Mouse (Mus musculus) adipocyte (in vitro differentiated cells): Measurements from ENCODE around the gene Tssk4.

Experiments
- DNase-seq: peaks from one replicate; pipeline ENCODE4 v3.0.0-alpha.2; 2016; ENCODE audit warnings: low spot score

Tssk4 gene

DNA sequence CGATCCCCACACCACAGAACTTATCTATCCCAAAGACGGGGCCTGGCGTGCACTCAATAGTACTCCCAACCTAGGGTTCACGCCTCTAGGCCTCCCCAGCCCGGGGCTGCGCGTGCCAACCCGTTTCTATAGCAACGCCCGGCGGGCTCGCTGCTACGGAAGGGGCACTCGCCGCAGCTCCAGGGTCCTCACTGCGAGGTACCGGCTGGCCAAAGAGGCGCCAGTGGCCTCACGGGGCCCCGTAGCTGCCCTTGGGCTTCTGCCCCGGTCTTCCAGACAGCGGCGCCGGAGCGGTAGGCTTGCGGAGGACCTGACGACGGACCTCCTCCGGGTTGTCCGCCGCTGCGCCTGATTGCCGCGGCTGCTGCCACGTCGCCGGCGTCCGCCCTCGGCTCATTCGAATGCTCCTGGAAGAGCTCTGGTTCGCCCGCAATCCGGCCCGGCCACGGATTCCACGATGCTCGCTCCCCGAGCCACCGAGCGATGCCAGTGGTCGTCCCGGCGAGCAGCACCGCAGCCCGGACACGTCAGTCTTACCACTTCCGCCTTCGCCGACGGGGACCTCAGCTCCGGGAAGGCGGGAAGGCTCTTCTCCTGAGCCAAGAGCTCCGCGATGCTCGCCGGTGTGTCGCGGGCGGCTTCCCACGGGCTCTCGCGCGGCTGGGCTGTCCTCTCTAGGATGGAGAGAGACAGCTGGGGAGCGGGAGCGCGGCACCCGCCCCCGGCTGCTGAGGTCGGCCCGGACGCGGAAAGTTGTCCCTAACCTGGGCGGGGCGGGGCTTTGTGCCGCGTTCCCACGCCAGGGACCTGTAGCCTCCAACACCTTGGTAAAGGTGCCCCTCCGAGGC, 6.7 kb upstream of the Tssk4 start, which contains the start of gene Tm9sf1:
Tm9sf1 (minus strand) TSS at position 747 of the 848 bp plus-strand sequence.
- peak; percentile 70 for DNase-seq

DNA sequence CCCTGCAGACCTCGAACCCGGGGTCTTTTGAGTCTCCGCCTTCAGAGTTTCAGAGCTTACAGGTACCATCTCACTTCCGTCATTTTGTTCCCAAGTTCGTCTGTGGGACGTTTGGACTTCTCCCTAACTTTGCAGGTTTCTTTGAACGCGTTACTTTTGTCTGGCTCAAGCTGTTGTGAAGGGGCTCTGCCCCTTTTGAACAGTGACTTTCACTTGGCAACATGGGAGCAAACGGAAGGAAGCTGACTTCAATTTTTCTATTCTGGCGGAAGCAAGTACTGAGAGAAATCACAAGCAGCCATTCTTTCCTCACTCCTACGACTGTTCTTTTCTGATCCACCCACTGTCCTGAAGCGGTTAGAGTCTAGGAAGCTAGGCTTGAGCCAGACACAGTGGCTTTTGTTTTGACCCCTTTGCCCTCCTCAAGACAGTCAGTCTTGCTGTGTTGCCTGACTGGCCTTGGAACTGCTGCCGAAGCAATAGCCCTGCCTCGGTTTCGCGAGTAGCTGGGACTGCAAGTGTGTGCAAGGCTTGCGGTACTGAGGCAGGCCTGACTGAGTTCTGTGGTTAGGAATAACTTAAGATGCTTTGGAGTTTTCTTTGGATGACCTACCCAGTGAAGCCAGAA, 5.6 kb upstream of the Tssk4 start:
- DNase-seq = peak; percentile 12

DNA sequence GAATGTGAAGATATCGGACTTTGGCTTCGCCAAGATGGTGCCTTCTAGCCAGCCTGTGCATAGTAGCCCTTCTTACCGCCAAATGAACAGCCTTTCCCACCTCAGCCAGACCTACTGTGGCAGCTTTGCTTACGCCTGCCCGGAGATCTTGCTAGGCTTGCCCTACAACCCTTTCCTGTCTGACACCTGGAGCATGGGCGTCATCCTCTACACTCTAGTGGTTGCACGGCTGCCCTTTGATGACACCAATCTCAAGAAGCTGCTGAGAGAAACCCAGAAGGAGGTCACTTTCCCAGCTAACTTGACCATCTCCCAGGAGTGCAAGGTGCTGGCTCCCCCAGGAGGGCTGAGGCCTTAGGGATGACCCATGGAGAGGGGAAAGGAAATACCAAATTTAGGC, 1.5 kb downstream of the Tssk4 start:
- no peak for DNase-seq

DNA sequence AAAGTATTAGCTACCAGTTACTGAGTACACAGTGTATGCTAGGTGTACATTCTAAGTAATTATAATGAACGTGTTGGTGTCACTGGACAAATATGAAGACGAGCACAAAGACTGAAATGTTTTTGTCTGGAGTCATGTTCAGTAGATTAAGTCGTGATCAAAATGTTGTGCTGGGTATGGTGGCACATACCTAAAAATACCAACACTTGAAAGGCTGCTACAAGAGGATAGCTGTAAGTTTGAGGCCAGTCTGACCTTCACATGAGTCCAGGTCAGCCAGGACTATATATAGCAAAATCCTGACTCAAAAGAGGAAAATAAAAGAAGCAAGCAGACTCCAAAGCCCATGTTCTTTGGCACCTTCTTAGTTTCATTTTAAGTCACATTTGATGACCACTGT, 7.0 kb downstream of the Tssk4 start:
- DNase-seq = no peak

DNA sequence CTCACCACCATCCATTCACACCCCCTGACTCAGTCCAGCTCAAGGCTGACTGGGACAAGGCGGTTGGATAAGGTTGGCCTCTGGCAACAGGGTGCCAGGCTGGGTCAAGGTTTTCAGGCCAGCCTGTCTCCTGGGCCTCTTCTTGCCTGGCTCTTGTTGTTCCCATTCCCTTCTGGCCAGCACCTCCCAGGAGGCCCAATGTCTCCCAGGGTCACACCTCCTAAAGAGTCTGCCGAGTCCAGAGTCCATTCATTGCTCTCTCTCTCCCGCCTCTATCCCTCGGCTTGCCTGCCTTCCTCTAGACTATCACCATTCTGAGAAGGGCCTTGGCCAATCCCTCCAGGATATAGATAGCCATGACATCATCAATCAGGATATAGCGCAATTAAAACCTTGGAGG, 8.0 kb downstream of the Tssk4 start:
- no peak for DNase-seq

DNA sequence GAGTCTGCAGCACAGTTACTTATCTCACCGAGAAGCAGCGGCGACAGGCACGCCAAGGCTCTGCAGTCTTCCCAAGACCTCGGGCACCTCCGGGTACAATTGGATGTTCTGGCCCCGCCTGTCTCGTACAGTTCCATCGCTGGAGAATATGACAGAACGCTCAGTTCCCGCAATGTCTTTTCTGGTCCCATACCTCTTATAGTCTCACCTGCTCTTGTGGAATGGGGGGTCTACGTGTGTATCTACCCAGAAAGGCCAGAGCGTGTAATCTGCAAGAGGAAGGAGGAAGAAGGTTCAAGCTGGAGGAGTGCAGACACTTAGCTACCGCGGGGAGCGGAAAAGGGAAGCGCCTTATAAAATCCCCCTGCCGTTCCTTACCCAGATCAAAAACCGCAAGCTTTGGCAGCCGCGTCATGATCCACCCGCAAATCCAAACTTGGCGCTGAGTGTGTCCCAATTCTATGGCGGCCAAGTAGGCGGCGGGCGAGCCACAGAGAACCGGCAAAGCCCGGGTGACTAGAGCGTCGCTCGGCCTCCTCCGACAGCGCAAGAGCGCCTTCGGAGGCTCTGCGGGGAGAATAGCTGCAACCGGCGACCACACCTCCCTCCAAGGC, 10.1 kb downstream of the Tssk4 start, which contains the start of gene Mdp1:
Mdp1 (minus strand) TSS at position 549 of the 614 bp plus-strand sequence.
- DNase-seq = peak; percentile 77

DNA sequence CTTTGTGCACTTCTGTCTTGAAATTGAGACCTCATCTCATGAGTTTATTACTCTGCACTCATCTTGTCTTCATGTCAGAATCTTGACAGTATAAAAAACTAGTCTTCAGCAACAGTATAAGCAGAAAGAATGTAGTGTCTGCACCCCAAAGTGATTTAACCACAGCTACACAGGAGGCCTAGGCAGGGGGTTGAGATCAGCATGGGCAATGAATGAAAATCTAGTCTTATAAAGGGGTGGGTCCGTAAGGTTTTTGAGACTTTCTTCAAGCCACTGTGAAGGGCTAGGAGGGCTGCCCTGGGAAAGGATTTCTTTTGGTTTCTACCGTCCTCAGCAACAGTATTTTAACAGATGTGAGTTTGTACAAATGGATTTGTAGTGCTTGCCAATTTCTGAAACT, 10.7 kb downstream of the Tssk4 start:
- DNase-seq = no peak

DNA sequence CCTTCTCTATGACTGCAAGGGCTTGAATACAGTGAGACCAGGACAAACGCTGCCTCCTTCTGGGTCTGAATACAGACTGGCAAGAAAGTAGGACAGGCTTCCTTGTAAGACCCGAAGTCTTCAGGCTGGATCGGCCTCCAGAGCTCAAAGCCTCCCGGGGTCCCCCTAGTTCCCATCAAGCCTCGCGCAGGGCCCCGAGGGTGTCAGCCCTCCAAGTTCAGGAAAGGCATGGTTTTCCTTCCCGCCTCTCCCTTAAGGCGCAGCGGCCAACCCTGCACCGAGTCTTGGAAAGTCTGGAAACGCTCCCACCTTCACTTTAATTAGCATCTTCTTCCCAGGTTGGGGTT, 21.5 kb downstream of the Tssk4 start:
- no peak for DNase-seq

DNA sequence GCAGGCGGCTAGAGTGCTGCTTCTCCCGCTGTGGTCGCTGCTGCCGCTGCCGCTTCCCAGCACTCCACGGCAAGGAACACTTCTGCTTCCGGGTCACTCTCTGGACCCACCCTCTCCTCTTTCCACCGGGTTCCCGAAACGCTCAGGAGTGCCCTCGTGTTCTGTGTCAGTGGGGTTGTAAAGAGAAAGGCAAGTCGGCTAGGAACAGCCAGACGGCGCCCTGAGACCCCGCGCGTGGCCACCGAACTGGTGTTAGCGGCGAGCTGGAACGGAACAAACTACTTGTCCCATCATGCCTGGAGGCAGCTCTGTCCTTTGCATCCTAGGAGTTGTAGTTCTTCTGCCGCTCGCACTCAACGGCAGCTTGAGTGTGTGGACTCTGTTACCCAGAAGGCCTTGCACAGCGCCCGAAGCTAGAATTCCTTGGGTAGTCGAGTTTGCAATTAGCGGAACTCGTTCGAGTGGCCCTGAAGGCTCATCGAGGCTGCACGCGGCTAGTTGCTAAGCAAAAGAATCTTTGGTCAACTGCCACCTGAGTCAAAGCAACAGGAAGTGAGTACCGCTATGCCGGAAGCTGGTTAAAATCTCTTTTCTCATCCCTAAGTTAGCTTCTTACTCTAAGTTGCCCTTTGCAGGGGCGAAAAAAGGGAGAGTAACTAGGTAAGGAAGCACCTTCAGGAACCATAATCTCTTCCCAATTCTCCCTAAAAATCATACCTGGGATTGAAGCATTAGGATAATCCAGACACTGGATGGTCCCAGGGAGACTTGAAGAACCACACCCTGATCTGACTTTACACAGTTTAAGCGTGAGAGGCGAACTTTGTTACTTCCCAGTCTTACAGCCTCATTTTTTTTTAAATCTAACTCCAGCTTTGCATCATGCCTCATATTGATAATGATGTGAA, 22.1 kb downstream of the Tssk4 start, which contains the start of the genes Gmpr2 and Nedd8:
Gmpr2 (plus strand) TSS at position 109 of the 908 bp plus-strand sequence.
Nedd8 (minus strand) TSS at position 292 of the 908 bp plus-strand sequence.
- peak; percentile 94 for DNase-seq

DNA sequence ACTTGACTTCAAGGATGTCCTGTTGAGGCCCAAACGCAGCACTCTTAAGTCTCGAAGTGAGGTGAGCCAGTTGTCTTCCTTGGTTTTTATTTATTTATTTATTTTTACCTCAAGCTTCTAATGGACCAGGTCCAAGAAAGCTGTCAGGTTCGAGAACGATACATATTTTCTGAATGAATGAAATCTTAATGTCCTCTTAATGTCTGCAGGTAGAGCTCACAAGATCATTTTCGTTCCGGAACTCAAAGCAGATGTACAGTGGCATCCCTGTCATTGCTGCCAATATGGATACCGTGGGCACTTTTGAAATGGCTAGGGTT, 22.7 kb downstream of the Tssk4 start:
- DNase-seq = no peak

DNA sequence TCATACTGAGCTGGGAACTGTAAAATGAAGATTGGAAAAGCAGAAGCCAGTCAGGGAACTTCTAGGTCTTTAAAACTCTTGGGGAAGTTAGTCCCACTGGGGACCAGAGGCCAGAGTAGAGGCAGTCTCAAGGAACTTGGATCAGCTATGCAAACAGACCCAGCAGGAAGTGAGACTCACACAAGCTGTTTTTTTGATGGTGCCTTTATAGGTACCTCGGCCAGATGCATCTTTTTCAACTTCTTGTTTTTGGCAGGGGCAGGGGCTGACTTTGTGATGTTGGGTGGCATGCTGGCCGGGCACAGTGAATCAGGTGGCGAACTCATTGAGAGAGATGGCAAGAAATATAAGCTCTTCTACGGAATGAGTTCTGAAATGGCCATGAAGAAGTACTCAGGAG, 27.6 kb downstream of the Tssk4 start:
- no peak for DNase-seq

DNA sequence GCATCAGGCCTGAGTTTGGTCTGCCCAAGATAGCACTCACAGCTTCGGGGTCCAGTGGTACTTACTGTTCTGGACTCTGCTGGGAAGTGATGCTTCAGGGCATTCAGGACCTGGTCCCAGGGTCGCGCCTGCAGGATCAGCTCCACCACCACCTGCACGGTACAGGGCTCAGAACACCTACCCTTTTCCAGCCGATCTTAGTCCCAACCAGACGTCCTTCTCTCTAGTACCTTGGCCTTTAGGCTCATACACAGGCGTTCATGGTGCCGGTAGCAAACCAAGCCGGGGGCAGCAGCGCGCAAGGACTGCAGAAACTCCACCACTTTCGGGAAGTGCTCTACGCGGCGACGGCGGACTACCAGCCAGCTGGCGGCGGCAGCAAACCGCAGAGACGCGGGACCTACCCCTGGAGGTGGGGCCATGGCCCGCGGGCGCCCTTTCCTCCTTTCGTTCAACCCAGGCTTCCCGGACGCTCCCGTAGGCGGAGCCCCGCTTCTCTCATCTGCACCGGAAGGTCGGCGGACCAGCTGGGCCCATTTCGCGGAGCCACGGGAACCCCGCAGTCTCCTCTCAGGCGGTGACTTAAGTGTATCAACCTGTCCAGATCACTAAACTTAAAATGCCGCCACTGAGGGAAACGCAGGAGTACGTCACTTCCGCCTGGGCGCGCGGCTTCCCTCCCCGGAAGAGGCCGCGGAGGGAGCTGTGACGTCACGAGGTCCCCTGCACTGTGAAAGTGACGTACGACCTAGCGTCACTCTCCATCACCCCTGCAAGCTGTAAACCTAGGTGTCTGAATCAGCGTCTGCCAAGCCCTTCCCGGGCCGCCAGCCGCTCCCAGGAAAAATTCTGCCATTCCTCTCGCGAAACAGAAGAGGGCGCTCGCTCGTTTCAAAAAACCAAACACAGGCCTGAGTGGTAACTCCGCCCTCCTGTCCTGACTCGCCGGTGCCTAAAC, 31.5 kb downstream of the Tssk4 start, which contains the start of gene Tinf2:
Tinf2 (minus strand) TSS at position 661 of the 958 bp plus-strand sequence.
- DNase-seq = peak; percentile 90

DNA sequence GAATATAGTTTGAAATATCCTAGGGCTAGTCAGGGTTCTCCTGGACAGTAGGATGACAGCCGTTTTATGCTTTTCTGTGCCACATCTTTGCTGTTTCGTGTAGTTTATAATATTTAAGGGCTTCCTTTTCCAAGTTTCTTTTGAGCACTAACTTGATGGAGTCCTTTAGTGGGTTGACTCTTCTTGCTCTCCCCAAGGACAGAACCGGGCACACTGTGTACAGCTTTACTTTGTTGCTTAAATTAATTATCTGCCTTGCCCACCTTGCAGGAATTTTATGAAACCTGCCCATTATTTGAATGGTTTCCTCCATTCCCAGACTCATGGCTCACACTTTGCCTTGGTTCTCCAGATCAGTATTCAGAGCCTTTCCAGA, 32.1 kb downstream of the Tssk4 start:
- DNase-seq = no peak

DNA sequence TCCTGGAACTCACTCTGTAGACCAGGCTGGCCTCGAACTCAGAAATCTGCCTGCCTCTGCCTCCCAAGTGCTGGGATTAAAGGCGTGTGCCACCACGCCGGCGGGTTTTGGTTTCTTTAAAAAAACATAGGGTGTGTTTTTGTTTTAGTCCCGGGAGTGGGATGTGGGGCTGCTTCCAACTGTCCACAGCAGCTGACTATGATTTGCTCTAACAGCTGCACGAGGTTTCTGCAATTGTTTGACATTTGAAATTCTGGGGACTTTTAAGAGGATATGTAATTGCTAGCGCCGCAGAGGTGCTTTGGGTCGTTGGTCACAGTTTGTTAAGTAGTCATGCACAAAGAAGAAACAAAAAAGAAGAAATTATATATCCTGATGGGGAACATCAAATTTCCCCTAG, 39.4 kb downstream of the Tssk4 start:
- DNase-seq = no peak

DNA sequence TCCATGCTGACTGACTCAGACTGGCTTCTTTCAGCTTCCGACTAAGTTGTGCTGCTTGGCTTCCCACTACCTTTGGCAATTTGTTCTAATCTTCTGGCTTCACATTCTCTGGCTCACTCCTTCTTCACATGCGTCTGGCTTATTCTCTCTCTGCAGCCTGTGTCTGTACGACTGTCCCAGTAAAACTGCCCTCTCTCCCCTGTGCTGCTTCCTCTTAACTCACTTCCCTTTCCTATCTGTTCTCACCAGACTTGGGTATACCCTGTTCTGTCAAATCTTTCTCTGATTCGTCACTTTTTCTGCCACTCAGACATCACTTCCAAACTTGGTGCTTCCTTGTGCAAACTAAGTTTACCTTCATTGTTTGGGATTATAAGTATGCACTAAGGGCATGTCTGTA, 47.2 kb downstream of the Tssk4 start:
- DNase-seq = no peak

DNA sequence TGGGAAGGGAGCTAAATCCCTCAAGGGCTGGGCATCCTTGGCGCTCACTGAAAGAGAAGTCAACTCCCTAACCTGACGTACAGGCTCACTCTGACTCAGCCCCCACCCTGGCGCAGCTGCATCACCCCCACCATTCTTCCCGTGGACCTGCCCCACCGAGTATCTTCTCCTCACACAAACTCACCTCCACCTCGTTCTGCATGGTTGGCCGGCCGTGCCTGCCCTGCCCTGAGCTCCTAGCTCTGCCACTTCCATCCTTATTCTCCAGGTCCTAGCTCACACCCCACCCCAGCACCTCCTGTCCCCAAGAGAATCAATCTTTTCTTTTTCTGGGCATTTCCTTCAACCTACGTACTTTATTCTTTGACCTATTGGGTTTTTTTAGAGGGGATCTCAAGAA, 51.1 kb downstream of the Tssk4 start:
- DNase-seq = no peak
